Mouse (Mus musculus) hematopoietic stem cell, adult 5-6 weeks (primary cell): ENCODE results near the gene Gart. TPM values are rescaled to one million over a fixed set of nuclear protein-coding genes. Genes with fewer than 3 reads are reported as not detected.

Experiments used
- ATAC-seq, 2 experiments: fragments of 125-278 bp in 1 of 2; replicated peaks in 1 of 2; 2 replicates each; pipeline ENCODE4 v1.8.0; 2016 to 2017; ENCODE audit warnings: inconsistent platforms in 2 of 2, mild to moderate bottlenecking in 2 of 2, moderate number of reproducible peaks in 2 of 2, low read depth in 1 of 2, moderate TSS enrichment in 1 of 2; ENCODE audit not compliant: low FRiP score in 2 of 2, poor library complexity in 2 of 2, severe bottlenecking in 2 of 2, insufficient read depth in 1 of 2, low TSS enrichment in 1 of 2
- total RNA-seq: library from RNA; stranded (forward); fragments of 172-1452, 232-1000 nt; gene quantifications from 2 replicates; pipeline ENCODE4 v1.2.3, GENCODE M21; 2017

Gene Gart
- total RNA-seq, 1 experiment from 2014 or later: 440 TPM

DNA sequence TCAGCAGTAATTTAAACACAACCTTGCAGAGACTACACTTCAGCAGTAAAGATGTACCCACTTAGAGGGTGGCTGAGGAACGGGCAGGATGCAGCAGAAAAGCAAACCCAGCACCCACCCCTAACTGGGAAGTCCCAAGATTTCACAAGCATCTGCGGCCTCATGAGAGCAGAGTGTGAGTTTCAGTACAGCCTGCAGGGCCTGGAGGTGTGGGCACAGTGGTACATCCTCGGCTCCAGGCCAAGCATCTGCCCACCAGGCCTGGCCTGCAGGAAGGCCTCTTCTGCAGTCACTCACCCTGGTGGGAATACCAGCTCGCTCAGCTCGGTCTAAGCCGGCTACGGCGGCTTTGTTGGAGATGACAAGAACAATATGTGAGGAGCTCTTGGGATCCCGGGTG lies 23.7 kb downstream of the Gart start:
- ATAC-seq: no peak

DNA sequence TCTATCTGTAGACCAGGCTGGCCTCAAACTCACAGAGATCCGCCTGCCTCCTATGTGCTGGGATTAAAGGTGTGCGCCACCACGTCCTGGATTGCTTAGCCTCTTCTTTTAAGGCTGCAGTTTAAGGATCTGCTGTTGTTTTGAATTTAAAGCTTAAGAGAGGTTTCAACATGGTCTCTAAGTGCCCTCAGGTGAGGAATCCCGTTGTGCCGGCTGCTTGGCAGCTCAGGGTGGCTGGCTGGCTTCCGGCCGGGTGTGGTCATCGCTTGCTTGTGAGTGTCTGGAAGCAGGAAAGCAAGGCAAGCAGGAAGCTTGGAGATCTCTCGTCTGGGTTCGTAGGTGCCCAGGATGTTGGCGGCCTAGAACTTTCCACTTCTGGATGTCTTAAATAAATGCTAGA lies 25.8 kb downstream of the Gart start:
- no peak for ATAC-seq

DNA sequence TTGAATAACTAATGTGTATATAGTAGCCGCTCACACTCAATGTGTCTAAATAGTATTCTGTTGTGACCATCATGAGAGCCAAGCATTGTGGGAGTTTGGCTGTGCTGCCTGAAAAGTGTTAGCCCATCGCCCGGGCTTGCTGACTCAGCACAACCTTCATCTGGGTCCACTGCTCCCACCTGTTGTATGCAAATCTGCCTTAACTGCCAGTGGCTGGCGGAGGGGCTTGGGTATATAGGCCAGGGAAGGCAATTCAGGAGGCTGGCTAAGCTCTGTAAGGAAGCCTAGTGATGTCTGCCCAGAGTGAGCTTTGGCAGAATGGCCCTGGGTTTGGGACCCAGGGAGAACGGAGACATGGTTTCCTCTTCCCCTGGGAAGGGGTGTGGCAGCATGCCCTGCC lies 26.6 kb downstream of the Gart start:
- no peak for ATAC-seq

DNA sequence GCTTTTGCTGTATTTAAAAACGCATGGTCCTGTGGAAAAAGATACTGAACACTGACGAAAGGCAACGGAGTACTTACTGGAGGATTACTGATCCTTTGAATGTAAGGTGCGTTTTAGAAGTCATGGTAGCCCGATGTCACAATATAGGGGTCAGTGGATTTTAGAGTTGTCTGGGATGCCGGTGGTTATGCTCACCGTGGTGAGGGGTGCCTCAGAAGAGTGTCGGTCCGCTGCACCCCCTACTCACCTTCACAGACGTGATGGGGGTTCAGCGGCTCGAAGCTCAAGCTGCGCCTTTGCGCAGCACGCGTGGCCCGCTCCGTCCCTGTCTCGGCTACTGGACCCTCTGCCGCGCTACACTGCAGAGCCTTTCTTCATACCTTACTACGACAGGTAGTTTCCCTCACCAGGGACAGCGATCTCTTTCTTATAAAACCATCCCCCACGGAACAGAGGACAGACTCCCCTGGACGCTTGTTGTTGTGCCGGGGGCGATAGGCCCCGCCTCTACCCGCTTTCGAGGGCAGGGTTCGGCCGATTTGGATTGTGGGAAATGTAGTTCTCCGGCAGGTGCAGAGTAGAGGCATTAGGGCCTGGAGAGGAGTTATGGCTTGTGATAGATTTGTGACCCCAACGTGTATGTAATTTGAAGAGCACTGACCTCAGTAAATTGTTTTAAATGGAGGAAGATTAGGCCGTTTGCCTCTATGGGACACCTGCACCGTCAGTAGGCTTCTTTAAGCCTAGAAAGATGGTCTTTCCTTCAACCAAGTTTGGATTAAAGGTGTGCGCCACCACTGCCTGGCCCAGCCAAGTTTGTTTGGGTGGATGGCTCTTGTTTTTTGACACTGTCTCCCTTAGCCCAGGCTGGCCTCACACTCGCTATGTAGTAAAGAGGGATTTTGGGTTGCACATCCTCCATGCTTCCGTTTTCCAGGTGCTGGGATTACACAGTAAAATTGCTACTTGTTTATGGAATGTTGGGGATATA lies 27.9 kb downstream of the Gart start, which contains the start of gene Dnajc28:
Gene Dnajc28 (minus strand): TSS at position 516 of the 991 bp plus-strand sequence.
- ATAC-seq: peak; percentile 91

DNA sequence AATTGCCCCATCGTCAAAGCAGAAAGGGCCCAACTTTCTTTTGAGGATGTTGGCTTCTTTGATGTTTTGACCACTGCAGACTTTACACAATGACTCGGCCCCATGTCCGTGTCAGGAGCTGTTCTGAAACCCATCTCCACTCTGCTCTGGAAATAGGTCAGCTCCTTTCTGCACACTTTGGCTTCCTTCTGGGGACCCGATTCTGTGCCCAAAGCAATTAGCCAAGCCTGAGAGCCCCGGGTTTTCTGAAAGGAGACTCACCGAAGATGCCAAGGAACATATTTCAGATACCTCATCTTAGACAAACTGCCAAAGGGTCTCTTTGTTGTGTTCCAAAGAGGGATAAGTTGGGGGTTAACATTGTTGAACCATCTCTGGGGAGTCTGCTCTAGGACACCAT lies 32.2 kb downstream of the Gart start:
- ATAC-seq: no peak

DNA sequence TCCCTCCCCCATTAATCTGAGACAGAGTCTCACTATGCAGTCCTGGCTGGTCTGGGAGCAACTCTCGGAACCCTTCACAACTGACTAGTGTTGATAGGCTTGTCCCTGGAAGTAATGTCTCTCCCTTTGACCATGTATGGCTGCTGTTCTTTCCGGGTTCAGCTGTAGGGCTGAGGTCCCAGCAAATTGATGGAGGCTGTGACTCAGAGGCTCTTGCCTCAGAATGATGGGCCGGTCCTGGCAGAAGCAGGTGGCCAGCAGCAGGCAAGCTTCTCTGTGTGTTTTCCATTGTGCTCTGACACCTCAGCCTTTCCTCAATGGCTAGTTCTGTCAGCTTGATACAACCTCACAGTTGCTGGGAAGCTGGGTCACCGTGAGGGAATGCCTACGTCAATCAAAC lies 34.2 kb downstream of the Gart start:
- no peak for ATAC-seq

DNA sequence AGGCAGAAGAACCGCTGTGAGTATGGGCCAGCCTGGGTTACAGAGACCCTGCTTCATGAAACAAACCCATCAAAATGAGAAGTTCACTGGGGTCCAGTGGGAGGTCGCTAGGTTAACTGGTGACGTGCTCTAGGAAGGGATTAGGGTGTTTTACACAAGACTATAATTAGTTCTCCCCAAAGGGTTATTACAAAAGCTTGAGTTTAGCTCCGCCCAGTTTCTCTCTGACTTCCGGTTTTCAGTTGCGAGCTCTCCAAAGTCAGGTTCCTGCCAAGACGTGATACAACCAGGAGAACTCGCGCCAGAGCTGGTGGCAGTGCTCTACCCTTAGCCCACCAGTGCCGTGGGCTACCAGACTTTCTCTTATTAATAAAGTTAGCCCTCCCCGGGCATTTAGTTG lies 35.5 kb downstream of the Gart start:
- ATAC-seq: peak in 1 of 2 experiments; percentile 46; a peak in 1 of 4 replicates

DNA sequence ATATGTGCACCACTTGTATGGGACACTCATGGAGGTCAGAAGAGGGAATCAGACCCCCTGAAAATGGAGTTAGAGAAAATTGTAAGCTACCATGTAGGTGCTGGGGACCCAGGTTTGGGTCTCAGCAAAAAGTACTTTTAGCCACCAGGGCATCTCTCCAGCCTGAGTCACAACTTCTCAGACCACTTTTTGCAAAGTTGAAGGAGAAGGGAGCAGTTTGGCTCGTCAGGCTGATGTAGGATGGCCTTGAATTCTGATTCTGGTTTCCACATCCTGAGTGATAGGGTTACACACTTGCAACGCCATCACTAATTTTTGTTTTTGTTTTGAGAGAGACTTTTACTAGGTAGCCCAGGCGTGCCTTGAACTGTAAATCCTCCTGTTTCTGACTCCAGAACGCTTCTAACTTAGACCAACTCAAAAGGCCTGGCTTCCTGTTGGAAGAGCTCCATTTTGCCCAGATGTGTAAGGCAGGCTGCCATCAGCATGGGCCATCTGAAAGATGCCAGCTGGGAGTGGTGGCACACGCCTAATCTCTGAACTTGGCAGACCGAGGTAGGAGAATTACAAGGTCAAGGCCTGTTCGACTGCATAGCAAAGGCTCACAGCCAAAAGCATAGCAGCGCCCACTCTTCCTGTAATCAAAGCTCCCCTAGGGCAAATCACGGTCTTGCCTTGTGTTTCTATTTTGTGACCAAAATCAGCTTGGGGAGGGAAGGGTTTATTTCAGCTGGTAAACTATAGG lies 37.1 kb downstream of the Gart start:
- no peak for ATAC-seq

DNA sequence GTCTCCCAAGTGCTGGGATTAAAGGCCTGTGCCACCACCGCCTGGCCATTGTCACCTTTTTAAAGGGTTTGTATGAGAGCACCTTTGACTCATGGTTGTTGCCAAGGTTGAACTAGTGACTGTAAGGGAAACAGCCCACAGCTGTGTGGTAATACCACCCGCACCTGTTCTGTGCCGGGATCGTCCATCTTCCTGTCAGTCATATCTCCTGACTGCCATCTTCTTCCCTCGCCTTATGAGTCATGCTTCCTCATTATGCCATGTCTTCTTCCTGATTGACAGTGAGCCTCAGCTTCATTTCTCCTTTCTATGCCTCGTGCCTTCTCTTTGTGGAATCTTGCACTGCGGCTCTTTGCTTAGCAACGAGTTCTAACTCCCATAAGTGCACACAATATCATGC lies 39.8 kb downstream of the Gart start:
- peak; percentile 42 to 80; a peak in 3 of 4 replicates for ATAC-seq

DNA sequence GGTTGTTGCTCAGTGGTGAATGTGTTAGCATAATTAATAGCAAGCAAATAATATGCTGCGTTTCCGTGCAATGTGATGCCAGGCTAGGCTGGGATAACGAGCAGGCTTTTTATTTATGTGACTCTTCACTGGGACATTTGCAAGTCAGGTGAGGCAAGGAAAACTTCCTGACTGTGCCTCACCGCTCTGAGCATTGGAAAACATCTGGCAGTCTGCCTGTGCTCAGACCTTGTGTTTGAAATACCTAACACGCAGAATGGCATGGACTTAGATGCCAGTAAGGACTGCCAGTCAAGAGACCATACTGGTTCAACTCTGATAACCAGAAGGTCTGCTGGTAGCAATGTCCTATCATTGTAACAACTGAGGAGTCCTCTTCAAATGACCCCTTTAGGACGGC lies 41.6 kb downstream of the Gart start:
- no peak for ATAC-seq

DNA sequence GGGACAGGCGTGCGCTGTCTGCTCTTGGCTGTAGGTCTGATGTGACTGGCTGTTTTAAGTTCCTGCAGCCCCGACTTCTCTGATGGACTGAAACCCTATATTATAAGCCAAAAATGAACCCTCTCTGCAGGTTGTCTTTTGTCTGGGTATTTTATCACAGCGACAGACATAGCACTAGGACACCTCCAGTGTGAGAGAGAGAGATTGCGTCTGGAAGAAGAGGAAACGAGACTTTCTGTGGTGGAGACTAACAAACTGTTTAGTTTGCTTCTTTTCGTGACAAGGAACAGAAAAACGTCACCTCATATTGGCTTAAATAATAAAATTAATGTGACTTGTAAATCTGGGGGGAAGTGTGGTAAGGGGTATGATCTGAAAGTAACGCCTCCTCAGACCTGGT lies 45.1 kb downstream of the Gart start:
- ATAC-seq: no peak

DNA sequence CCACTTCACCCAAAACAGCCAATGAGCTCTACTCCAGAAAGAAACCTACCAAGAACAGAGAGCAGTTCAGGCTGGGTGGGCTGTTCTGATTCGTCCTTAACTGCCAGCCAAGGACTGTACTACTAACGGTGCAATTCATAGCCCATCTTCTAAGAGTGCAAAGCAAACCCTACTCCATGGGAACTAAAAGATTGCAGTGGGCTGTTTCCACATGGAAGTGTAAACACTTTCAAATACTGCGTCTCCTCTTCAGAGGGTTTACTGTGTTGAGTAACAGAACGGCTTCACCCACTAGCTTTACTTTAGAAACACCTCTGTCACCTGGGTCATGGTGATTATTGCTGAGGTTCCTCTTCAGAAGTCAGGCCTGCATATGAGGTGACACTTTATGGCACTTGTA lies 45.7 kb downstream of the Gart start:
- ATAC-seq: no peak

DNA sequence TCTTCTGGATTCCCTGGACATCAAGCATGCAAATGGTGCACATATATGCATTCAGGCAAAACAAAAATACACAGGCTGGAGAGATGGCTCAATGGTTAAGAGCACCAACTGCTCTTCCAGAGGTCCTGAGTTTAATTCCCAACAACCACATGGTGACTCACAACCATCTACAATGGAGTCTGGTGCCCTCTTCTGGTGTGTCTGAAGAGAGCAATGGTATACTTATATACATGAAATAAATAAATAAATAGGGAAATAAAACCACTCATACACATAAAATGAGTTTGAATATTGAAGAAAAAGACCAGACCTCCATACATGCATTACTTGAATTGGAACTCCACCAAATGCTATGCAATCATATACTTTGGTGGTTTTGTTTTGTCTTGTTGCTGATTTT lies 47.5 kb downstream of the Gart start:
- no peak for ATAC-seq

DNA sequence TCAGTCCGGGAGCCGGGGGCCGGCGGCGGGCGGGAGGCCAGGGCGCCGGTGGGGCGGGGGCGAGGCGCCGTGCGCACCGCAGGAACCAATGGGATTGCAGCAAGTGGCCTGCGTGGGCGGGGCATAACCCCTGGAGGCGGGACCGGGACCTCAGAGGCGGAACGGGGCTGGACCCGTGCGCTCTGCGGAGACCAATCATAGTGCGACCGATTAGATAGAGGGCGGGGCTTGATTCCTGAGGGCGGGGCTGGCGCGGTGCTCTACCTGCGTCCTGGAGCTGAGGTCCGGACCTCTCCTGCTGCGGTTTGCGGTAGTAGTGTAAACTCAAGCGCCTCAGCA lies 49.1 kb downstream of the Gart start, which contains the start of gene Tmem50b:
Gene Tmem50b (minus strand): TSS at position 129 of the 339 bp plus-strand sequence.
- peak; percentile 96 to 98 for ATAC-seq

DNA sequence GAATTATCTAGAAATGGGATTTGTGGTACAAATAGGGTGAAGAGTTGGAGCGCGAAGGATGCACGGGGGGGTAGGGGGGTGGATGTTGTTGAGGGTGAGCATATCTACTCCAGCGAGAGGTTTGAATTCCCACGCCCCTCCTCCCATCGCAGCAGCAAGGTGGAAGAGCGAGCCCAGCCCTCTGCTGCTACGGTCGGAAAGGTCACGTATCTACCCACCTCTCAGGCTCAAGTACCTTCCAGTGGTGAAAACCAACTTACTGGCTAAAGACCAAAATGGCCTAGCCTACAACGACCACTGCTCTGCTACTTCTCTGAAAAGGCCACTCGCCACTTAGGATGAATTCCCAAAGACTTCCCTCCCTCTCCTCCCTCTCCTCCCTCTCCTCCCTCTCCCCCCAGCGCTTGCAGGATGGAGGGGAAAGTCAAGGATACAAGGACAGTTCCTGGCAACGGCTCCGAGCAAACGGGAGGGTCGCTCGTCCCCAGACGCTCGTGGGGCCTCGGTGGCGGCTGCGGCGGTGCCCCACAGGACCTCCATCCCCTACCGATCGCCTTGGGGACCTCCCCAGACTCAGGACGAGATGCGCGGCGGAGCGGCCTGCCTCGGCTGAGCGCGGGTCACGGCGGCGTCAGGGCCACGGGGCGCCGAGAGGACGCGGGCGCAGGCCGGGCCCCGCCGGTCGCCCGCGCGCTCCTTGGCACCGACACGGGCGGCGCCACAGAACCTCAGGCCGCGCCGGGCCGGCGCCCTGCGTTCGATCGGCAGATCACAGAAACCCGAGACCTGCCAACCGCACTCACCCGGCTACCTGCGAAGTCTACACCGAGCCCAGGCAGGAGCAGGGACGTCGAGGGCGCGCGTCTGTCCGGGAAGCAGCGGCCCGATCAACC lies 49.7 kb downstream of the Gart start:
- no peak; a peak in 1 of 4 replicates for ATAC-seq

DNA sequence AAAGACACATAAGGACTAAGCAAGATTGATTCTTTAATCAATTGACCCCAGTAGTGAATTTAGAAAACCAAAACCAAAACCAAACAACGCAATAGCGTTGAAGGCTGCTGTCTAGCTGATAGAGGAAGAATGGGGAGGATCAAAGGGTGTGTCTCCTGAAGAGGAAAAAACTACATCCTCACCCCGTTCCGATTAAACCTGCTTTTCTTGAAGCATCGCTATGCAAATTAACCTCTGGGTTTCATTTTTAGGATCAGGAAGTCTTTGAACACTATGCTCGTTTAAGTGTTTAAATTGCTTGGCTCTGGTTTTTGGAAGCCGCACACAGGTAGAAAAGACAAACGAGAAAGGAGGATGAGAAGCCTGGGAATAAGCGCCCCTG lies 50.4 kb downstream of the Gart start:
- ATAC-seq: no peak

DNA sequence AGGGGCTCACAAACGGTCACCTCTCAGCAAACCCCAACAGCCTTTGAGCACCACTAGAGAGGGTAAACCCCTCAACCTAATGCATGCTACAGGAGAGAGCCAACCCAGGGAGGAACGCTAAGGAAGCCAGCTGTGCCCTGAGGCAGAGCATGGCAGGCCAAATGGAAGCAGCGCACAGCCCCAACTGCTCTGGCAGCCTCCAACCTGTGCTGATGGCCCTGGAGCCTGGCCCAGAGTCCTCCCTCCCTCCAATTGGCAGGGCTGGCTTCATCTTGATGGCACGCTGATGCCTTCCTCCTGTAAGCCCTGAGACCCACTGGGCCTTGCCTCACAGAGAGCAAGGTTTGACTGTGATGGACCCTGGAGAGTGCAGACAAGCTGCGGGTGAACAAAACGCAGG lies 51.7 kb downstream of the Gart start:
- ATAC-seq: no peak
